Mouse (Mus musculus): ENCODE measurements around the gene Tnnc1.

- no peak for TF ChIP-seq TAL1 (IDR thresholded peaks at IDR 0.05; ENCODE audit: low read length)
- no peak for TF ChIP-seq GATA1 (IDR thresholded peaks at IDR 0.05; ENCODE audit: low read length)
Observed at GRCm38 (mm10) chr14:31168425-31168824, 39.7 kb upstream of the Tnnc1 start, which contains the start of gene Stab1.
